Mouse (Mus musculus) CD8-positive naive resting alpha-beta T cell, adult 2 months (primary cell): Measurements from ENCODE around the gene Aqp2.
A peak's percentile ranks its signal among the peaks of the same experiment; 100 is the strongest.

Experiments used
- DNase-seq, 2 experiments: peaks; one replicate each; pipeline ENCODE4 v3.0.0; 2022; ENCODE audit warnings: low read depth in 2 of 2, low spot score in 2 of 2

The Aqp2 gene

GRCm38 (mm10) chr15:99590429-99591084, 11.7 kb downstream of the Aqp2 start, which contains the start of gene Aqp5:
Gene Aqp5, plus strand, starts transcription at chr15:99590782.
- DNase-seq, result no peak

GRCm38 (mm10) chr15:99592177-99592576, 13.3 kb downstream of the Aqp2 start:
- no peak for DNase-seq

- no peak for DNase-seq
These were observed 14.0 kb downstream of the Aqp2 start for GRCm38 (mm10) chr15:99592877-99593276.

- DNase-seq, result no peak
These were observed 16.1 kb downstream of the Aqp2 start for GRCm38 (mm10) chr15:99594951-99595350.

GRCm38 (mm10) chr15:99596056-99596687, 17.3 kb downstream of the Aqp2 start:
- DNase-seq, result peak; percentile 64 to 78

- DNase-seq, result no peak
These were observed 18.0 kb downstream of the Aqp2 start for GRCm38 (mm10) chr15:99596841-99597240.

- no peak for DNase-seq
These were observed 18.7 kb downstream of the Aqp2 start for GRCm38 (mm10) chr15:99597596-99597995.

GRCm38 (mm10) chr15:99599245-99600070, 20.6 kb downstream of the Aqp2 start:
- no peak for DNase-seq

GRCm38 (mm10) chr15:99600986-99601822, 22.3 kb downstream of the Aqp2 start, which contains the start of gene Aqp6:
Gene Aqp6, plus strand, starts transcription at chr15:99601400.
- no peak for DNase-seq

GRCm38 (mm10) chr15:99601823-99602120, 22.9 kb downstream of the Aqp2 start:
- DNase-seq, result no peak

- DNase-seq, result no peak
These were observed 23.5 kb downstream of the Aqp2 start for GRCm38 (mm10) chr15:99602206-99602820.

GRCm38 (mm10) chr15:99603216-99603615, 24.4 kb downstream of the Aqp2 start:
- no peak for DNase-seq

GRCm38 (mm10) chr15:99605595-99605994, 26.7 kb downstream of the Aqp2 start:
- no peak for DNase-seq

GRCm38 (mm10) chr15:99606515-99606914, 27.7 kb downstream of the Aqp2 start:
- DNase-seq, result no peak

- no peak for DNase-seq
These were observed 28.7 kb downstream of the Aqp2 start for GRCm38 (mm10) chr15:99607388-99608113.

GRCm38 (mm10) chr15:99608382-99609125, 29.7 kb downstream of the Aqp2 start:
- no peak for DNase-seq

GRCm38 (mm10) chr15:99611563-99611962, 32.7 kb downstream of the Aqp2 start:
- DNase-seq, result no peak

GRCm38 (mm10) chr15:99614273-99614672, 35.4 kb downstream of the Aqp2 start:
- DNase-seq, result no peak

- DNase-seq, result no peak
These were observed 35.9 kb downstream of the Aqp2 start for GRCm38 (mm10) chr15:99614753-99615152.
